Mouse (Mus musculus) natural killer cell, adult 2 months (primary cell): ENCODE measurements around the gene Cltb.

Experiments
- DNase-seq, 2 experiments: peaks; one replicate each; pipeline ENCODE4 v3.0.0; 2022; ENCODE audit warnings: low spot score in 2 of 2

Cltb gene

DNA sequence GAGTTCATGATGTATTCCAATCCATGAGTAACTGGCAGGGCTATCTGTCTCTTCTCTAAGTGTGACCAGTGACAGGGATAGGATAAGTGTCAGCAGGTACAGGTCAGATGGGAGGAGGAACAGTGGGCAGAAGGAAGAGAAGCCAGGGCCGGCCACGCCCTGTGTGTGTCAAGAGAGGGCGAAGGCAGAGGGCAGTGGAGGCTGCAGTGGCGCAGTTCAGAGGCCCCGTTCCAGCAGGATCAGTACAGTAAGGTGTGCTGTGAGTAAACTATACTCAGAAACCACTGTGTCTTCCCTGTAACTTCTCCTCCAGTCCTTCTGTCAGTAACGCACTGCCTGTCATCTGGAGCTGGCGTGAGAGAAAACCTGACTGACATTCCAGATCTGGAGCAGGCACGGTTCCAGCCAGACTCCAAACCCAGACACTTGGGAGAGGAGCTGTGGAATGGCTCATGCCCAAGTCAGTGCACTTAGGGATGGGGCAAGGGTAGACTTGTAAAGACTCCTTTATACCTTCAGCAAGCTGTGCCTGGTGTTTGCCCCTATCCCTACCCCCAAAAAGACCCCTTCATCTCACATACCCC is 14.9 kb downstream of the Cltb start:
- DNase-seq = no peak

DNA sequence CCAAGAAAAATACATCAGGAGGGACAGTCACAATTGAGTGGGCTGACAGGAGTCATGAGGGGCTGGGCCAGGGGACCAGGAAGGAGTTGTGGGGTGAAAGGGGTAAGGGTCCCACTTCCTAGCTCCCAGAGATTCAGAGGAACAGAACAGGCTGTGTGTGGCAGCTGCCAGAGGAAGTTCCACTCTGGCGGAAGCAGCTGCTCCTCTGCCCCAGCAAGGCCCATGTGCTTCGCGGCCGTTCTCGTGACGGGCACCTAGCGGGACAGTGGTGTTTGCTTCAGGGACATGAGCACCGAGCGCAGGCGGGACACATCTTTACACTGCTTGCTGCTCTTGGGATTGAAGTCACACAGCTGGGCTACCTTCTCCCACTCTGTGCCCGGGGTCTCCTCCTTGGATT is 17.5 kb downstream of the Cltb start:
- DNase-seq = no peak

DNA sequence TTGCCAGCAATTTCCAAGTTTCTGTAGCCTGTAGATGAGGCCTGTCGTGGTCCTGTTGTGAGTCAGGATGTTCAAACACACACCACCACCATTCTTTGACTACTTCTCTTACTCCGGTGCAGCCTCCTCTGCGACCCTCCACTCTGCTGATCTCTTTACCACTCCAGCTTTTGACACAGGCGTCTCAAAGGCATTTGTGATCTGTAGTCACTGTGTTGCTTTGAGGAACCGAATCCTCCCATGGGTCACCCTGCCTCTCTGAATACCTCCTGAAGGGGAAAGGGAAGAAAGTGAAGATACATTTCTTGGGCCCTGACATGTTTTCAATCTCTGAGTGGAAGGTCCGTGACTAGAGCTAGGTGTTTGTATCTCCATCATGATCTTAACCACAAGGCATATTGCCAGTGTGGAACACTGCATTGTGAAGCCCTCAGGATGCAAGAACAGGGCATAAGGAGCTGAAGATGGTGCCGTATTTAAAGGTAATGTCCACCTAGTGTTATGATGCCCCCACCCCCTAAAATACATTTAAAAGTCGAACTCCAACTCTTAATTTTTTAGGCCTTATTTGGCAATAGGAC is 19.3 kb downstream of the Cltb start:
- no peak for DNase-seq

DNA sequence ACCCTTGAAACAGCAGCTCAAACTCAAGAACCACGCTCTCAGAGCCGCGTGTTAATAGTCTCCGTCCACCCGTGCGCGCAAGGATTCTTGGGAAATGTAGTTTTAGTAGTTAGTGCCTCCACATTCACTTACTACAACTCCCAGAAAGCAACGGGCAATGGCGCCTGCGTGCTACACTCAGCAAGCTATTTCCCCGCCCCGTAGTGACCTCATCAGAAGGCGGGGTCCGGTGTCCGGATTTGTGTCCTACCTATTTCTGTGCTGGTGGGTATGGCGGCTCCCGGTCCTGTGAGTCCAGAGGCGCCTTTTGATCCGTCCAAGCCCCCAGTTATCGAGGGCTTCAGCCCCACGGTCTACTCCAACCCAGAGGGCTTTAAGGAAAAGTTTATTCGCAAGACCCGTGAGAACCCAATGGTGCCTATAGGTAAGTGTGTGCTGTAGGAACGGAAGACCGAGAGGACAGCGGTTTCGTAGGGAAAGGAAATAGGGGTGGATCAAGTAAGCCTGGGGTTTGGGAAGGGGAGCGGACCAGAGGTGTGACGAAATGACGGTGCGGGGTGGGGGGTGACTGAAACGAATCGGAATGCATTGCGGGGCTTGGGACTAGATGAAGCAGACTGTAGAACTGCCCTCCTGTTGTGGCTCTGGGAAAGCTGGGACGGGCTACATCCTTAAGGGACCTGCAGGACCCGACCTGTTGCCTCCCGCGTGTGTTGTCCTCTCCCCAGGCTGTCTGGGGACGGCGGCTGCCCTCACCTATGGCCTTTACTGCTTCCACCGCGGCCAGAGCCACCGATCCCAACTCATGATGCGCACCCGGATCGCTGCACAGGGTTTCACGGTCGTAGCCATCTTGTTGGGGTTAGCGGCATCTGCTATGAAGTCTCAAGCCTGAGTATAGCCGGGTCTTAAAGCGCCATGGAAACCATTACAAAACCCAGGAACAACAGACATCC is 20.9 kb downstream of the Cltb start, which contains the start of the genes Nop16 and Higd2a:
Gene Nop16 (minus strand): TSS at position 95 of the 956 bp plus-strand sequence.
Gene Higd2a (plus strand): TSS at position 212 of the 956 bp plus-strand sequence.
- peak; percentile 95 for DNase-seq

DNA sequence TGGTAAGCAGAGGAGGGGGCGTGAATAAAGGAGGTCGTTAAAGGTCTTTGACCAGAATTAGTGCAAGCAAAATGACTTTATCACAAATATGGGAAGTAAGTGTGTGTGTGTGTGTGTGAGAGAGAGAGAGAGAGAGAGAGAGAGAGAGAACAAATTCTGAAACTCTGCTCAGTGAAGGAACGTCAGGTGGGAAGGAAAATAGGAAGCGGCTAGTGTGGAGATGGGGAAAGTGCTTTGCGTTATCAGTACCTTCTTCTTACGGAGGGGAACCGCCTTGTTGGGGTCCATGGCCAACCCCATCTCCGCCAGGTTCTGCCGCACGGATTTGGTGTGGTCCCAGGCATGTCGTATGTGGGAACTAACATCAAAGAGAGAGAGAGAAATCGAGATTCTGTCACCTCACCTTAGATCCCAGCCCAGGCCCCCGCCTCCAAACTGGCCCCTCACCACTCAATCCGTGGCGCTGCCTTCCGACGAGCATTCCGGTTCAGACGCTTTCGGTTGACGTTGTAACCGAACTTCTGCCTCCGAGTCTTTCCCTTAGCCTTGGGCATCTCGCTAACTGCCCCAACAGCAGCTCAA is 21.6 kb downstream of the Cltb start:
- no peak for DNase-seq

DNA sequence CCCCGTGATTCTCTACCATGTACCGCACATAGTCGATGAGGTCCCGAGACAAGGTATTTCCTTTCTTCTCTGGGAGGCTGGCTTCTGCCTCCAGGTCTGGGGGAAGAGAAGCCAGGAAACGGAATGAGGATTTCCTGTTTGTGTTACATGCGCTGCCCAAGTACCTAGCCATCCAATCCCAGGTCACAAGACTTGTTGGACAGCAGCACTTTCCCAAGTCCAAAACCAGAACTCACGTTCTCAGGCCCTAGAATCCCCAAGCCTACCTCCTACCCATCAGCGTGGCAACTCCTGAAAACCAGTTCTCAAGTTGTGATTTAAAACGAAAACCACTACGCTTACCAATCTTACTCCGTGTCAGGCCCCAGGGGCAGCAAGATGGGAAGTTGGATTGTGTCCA is 25.3 kb downstream of the Cltb start:
- DNase-seq = no peak

DNA sequence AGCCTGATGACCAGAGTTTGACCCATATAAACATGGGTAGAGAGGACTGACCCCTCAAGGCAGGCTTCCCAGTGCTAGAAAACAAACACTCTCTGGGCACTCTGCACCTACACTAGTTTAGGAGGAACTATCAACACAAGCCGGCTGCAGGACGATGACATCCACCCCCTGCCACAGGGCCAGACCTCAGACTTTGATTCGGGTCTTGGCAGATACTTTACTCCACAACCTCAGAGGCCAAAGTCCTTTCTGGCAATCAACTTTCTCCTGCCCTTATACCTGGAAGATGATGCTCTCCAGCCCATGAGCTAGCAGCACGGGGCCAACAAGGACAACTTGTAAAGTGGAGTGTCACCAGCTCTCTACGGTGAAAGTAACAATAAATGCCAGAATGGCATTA is 28.3 kb downstream of the Cltb start:
- no peak for DNase-seq

DNA sequence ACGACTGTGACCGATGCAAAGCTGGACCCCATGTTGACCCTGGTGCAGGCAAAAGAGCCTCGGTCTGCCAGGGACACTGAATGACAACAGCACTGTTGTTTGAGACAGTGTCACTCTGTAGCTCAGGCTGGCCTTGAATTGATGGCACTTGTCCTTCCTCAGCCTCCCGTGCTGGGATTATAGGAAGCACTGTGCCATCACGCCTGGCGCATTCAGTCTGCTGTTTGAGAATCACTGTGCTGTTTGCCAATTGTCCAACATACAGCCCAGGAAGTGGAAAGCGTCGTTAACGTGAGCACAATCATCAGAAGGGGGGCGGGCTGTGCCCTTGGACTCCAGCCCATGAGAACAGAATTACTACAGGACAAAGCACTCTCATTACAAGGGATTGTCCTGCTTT is 29.0 kb downstream of the Cltb start:
- DNase-seq = no peak

DNA sequence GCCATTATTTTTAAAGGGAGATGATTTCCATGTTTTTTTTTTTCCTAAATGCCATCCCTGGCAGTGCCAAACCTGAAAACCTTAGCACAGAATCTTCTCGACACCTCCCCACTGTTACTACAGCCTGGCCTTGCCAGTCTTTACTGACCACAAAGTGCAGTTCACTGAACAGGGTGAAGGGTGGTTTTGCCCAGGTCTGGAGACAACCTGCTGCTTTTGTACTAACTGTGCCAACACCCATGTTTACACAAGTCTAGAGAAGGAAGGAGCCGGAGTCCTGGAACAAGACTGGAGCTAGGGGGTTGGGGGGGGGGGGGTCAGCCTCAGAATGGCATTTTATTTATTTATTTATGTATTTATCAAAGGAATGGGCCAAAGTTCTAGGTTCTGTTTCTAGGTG is 29.8 kb downstream of the Cltb start:
- no peak for DNase-seq

DNA sequence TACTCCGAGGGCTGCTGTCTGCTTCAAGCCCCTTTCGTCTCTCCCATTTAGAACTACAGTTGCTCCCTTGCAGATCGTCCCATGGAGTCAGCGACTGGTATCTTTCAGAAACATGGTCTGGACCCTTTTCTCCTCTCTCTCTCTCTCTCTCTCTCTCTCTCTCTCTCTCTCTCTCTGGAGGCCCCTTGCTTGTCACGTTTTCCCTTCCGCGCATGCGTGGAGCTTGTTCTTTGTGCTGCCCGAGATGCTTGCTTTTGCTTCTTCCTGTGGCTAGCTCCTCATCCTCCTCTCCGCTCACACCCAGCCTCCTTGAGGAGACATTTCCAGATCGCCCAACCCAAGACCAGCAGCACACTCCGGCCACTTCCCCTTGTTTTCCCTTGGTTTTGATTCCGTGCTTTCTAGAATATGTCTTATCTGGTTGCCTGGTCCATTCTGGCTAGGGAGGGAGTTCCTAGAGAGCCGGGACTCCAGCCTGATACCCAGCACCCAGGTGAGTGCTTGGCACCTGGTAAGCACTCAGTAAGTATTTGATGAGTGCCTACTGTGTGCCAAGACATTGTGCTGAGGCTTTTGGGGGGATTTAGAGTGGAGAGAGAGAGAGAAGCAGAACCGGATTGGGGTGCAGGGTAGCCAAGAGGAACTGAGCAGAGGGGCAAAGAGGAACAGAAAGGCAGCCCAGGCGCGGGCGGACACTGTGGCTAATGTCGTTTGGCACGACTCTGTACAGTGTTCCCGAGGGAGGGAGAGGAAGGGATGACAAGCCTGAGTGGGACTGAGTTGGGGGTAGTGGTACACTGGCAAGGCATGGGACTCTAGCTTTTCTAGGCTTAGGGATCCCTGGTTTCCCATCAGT is 33.3 kb downstream of the Cltb start:
- DNase-seq = peak in 1 of 2 experiments; percentile 34

DNA sequence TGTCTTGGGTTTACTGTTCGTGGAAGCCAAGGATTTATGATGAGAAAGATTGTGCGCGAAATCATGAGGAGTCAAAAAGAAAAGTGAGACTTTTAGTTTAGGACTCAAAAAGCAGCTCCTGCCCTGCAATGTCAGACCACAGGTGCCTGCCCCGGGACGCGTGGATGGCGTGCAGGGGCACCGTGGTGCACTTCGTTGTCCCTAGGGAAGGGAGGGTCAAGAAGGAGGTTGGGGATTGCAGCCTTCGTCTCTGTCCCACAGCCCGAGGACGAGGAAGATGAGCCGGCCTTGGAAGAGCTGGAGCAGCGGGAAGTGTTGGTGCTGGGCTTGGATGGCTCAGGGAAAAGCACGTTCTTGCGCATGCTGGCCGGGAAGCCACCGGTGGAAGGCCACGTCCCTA is 35.7 kb downstream of the Cltb start:
- no peak for DNase-seq

DNA sequence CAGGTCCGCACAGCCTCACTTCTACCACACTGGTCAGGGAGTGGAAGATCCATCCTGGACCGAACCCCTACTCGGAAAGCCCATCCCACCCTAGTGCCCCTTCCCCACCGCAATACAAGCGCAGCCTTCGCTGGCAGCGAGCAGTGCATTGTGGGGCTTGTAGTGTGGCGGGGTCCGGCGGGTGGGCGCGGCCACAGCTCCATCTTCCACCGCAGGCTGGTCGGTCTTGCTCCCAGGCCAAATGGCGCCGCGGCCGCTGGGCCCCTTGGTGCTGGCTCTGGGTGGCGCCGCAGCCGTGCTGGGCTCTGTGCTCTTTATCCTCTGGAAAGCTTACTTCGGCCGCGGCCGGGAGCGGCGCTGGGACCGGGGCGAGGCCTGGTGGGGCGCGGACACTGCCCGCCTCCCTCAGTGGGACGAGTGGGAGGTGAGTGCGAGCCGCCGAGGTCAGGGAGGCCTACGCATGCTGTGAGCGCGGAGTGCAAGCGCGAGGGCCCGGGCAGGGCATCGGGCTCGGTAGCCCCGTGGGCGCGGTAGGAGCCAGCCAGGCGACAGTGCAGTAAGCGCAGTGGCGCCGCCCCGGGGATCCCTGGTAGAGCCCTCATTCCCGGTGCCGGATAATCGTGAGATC is 36.2 kb downstream of the Cltb start, which contains the start of gene Arl10:
Gene Arl10 (plus strand): TSS at position 162 of the 628 bp plus-strand sequence.
- peak; percentile 40 to 48 for DNase-seq

DNA sequence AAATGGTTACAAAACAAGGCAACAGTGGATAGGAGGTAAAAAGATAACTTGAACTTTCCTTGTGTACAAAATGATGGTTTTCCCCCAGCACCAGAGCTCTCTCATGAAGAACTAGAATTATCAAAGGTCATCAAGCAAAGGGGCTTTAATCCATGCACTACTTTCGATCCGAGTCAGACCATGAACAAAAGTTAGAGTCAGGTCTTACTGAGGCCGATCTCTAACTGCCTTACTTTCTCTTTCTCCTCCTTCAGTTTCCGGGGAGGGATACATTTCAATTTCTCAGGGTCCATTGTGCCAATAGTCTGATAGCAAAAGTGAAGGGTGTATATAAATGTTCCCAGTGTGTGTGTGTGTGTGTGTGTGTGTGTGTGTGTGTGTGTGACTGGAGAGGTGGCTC is 38.5 kb downstream of the Cltb start:
- DNase-seq = no peak

DNA sequence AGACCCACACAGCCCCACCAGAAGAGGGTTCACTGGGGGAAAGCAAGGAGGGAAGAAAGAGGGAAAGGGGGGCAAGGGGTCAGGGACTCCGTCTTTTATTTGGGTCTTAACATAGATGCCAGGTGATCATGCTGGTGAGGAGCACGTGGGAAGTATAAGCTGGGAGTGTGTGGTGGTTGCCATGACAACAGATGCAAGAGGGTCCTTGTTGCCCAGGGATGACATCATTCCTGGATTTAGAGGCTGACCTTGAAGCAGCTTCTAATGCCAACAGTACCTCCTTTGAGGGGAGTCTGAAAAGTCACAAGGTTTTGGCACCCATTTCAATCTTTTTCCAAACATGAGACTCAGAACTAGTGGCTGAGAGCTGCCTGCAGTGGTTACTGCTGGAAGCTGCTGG is 39.5 kb downstream of the Cltb start:
- no peak for DNase-seq

DNA sequence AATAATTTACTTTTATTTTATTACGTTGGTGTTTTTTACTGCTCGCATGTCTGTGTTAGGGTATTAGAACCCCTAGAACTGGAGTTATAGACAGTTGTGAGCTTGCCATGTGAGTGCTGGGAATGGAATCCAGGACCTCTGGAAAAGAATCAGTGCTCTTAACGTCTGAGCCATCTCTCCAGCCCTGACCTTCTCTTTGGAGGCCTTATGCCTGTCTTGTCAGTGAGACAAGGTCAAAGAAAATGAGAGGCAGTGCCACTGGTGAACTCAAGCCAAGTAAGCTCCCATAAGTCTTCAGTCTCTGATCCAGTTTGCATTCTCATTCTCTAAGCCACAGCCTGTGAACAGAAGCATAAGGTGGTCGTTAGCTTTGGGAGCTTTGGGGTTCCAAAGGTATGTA is 40.4 kb downstream of the Cltb start:
- DNase-seq = no peak

DNA sequence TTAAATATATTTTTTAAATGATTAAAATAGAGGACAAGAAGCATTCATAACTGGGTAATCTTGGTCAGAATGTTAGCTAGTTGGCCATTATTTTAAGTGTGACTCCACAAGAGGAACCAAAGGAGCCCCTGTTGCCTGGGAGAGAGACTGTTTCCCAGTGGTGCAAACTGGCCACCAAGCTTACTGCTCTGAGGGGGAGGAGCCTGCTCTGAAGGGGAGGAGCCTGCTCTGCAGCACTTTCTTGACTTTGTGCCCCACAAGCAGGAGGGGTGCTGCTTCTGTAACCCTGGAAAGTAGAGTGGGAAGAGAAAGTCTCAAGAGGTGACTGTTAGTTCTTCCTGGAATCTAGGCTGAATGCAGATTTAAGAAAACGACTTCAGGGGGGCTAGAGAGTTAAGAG is 41.9 kb downstream of the Cltb start:
- DNase-seq = no peak

DNA sequence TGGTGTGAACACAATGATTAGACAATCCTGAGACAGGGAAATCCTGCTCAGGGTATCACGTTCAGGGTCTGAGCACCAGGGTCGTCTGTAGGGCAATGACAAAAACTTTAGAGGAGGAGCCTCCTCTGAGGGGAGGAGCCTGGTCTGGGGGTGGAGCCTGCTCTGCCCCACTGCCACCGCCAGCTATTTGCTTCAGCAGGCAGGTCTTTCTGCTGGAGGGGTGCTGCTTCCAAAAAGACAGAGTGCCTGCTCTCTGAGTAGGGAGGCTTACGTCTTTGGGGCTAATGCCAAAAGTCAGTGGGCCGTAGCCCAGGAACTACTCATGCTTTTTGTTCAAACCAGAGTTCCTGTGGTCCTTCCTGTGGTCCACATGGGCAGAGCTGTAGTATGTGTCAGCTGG is 42.8 kb downstream of the Cltb start:
- no peak for DNase-seq

DNA sequence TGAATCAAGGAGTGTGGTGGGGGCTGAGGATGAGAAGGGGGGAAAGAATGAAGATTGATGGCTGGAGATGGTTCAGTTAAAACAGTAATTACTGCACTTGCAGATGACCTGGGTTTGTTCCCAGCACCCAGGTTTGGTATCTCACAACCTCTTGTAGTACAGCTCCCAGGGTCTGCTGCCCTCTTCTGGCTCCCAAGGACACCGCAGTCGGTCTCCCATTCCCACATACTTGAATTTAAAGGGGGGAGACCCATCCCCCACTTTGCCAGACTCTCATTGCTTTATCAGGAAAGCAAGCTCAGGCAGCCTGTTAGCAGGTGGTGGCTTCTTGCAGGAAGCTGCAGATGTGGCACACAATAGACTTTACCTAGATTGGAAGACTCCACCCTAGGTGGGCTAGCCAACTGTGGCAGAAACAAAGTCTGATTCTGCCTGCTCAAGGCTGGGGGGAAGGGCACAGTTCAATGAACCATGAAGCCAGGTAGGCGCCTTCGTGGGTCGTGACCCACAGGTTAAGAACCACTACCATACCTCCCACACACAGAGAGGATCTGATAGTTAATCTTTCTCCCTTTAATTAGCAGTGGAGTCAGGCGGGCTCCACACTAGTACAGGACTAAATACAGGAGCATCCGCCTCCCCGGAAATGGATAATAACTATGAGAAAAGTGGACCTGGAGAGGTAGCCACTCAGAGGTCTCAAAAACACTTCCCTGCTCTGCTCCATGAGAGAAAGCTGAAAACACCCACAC is 45.4 kb downstream of the Cltb start:
- DNase-seq = no peak

DNA sequence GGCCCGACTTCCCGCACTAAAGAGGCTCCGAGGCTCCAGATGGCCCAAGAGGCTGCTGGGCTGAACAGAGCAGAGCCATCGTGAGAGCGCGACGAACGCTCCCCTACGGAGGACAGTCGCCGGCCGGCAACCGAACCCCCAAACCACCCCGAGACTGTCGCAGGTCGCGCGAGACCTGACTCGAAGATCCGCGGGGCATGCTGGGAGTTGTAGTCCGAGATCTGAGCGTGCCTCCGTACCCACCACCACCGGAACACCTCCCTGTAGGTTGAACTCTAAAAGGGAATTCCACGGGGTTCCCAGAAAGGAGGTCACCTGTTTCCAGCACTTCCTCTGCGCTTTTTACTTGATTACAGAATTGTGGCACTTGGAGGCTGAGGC is 46.0 kb downstream of the Cltb start, which contains the start of gene 4833439L19Rik:
Gene 4833439L19Rik (minus strand): TSS at position 235 of the 381 bp plus-strand sequence.
- peak; percentile 90 to 92 for DNase-seq
